Mouse (Mus musculus): Measurements from ENCODE around the gene Tssk2. TPM values are rescaled to one million over a fixed set of nuclear protein-coding genes. Genes with fewer than 3 reads are reported as not detected.

Gene Tssk2
- total RNA-seq, 2 experiments from 2014 or later: not detected

GRCm38 (mm10) chr16:17949421-17949877 is 51.0 kb downstream of the Tssk2 start:
- DNase-seq: no peak

Other genes with a start within 250 kb of the Tssk2 start
- 10 to 100 TPM; 42.7 to 55.3 TPM for gene Med15, start 165.7 kb upstream of the Tssk2 start, total RNA-seq (2021)
- 10 to 100 TPM; 30.6 to 47.9 TPM for gene Klhl22, start 139.0 kb upstream of the Tssk2 start, total RNA-seq (2021)
- 10 to 100 TPM; 15.0 to 16.7 TPM for gene Scarf2, start 101.4 kb upstream of the Tssk2 start, total RNA-seq (2021)
- not detected for gene B830017H08Rik, start 65.5 kb upstream of the Tssk2 start, total RNA-seq (2021)
- 1 to 10 TPM; 1.3 to 1.9 TPM for gene Car15, start 60.3 kb upstream of the Tssk2 start, total RNA-seq (2021)
- gene Gm20518, start 7.0 kb upstream of the Tssk2 start, total RNA-seq (2021): under 1 TPM; 0.18 to 0.30 TPM
- under 1 TPM in 1 of 2 experiments, not detected in 1; 0.06 TPM for gene Tssk1, start 4.4 kb upstream of the Tssk2 start, total RNA-seq (2021)
- gene Dgcr2, start 75 bp upstream of the Tssk2 start, total RNA-seq (2021): 10 to 100 TPM; 60.6 to 63.9 TPM
- gene Ess2, start 12.7 kb downstream of the Tssk2 start, total RNA-seq (2021): 10 to 100 TPM; 19.4 to 23.1 TPM
- gene Gsc2, start 16.4 kb downstream of the Tssk2 start, total RNA-seq (2021): not detected
- gene Slc25a1, start 29.6 kb downstream of the Tssk2 start, total RNA-seq (2021): 100 to 1,000 TPM; 115 to 121 TPM
- under 1 TPM in 1 of 2 experiments, not detected in 1; 0.36 TPM for gene Vpreb2, start 81.8 kb downstream of the Tssk2 start, total RNA-seq (2021)
- gene Dgcr6, start 154.2 kb downstream of the Tssk2 start, total RNA-seq (2021): 10 to 100 TPM; 57.4 to 60.9 TPM
- 10 to 100 TPM; 14.9 to 16.5 TPM for gene Prodh, start 191.6 kb downstream of the Tssk2 start, total RNA-seq (2021)
- gene Rtn4r, start 229.0 kb downstream of the Tssk2 start, total RNA-seq (2021): under 1 TPM; 0.66 to 0.94 TPM

Data from adrenal gland, postnatal 10 days (tissue).